Mouse (Mus musculus) liver, embryonic 14.5 days (tissue): ENCODE data around the gene Lbx1.

Experiments used
- CTCF ChIP-seq: IDR thresholded peaks from 2 replicates; pipeline ENCODE4 v1.5.1; 2016; ENCODE audit warnings: antibody characterized with exemption, low read depth, control low read depth
- EP300 ChIP-seq: IDR thresholded peaks from 2 replicates; pipeline ENCODE4 v1.6.1; 2016; ENCODE audit warnings: antibody characterized with exemption, low read depth

GRCm38 (mm10) chr19:45235766-45236362 is at the start of gene Lbx1:
- TF ChIP-seq CTCF, result no peak
- TF ChIP-seq EP300, result no peak
